Mouse (Mus musculus): Measurements from ENCODE around the gene Adra2b.

DNA sequence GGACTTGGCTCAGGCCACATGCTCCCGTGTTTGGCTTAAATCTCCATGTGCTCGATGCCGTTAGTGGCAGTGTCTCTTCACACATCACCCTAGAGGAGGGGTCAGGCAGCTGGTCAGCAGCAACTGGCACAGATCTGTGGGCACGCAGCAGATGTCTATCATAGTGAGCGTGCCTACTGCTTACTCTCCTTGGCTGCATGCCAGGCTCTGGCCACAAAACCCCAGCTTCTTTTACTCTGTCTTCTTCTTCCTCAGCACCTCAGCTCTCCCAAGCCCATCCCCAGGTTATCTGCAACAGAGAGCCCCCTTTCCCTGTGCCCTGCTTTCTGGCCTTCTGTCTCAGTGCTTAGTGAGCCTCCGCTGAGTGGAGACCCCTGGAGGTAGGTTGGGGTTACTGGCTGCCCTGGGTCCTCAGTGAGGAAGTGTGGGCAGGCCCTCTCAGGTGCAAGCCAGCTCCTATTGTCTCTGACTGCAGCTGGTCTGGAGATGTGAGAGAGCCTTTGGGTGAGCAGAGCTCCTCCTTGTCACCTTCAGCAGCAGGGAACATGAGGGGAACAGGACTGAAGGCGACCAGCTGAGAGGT lies 12.8 kb downstream of the Adra2b start:
- TF ChIP-seq EP300 (IDR thresholded peaks at IDR 0.05; ENCODE audit: low read depth in 1 of 2, low read length in 2 of 2) (no peak), CTCF (IDR thresholded peaks at IDR 0.05 in 2 of 3, conservative IDR thresholded peaks at IDR 0.05 in 1 of 3; ENCODE audit: control insufficient read depth in 1 of 3, insufficient read depth in 1 of 3, low read depth in 2 of 3, low read length in 3 of 3, poor library complexity in 1 of 3, severe bottlenecking in 1 of 3) (peak; percentile 39 to 63 (median 43)), HCFC1 (IDR thresholded peaks at IDR 0.05; ENCODE audit: low read depth, low read length) (no peak), POLR2AphosphoS2 (IDR thresholded peaks at IDR 0.05; ENCODE audit: low read length) (no peak), POLR2A (IDR thresholded peaks at IDR 0.05; ENCODE audit: control insufficient read depth in 1 of 2, insufficient read depth in 1 of 2, low read depth in 1 of 2, low read length in 2 of 2, poor library complexity in 1 of 2) (no peak), POLR2AphosphoS5 (IDR thresholded peaks at IDR 0.05; ENCODE audit: borderline replicate concordance, low read depth, low read length) (no peak), MXI1 (IDR thresholded peaks at IDR 0.05; ENCODE audit: low read depth, low read length) (no peak), E2F4 (IDR thresholded peaks at IDR 0.05; ENCODE audit: borderline replicate concordance, low read depth, low read length) (no peak)
